Mouse (Mus musculus) spleen, postnatal 36 days (tissue): ENCODE data around the gene Plekhg1.
A peak's percentile ranks its signal among the peaks of the same experiment; 100 is the strongest.

Experiments
- DNase-seq, 2 experiments: peaks; one replicate each; pipeline ENCODE4 v3.0.0; 2022; ENCODE audit warnings: low spot score in 2 of 2, mixed read lengths in 1 of 2

Plekhg1 gene

GRCm38 (mm10) chr10:3740148-3740503 is at the start of gene Plekhg1:
TSS of gene Plekhg1 (plus strand) at chr10:3740364.
- peak; percentile 35 to 36 for DNase-seq

- DNase-seq: no peak
Observed at GRCm38 (mm10) chr10:3692791-3693190, 47.4 kb upstream of the Plekhg1 start.

GRCm38 (mm10) chr10:3693699-3694280 is 46.4 kb upstream of the Plekhg1 start:
- no peak for DNase-seq

- no peak for DNase-seq
Observed at GRCm38 (mm10) chr10:3695332-3695905, 44.7 kb upstream of the Plekhg1 start.

GRCm38 (mm10) chr10:3696727-3697348 is 43.3 kb upstream of the Plekhg1 start:
- no peak for DNase-seq

GRCm38 (mm10) chr10:3697500-3697899 is 42.7 kb upstream of the Plekhg1 start:
- DNase-seq: peak in 1 of 2 experiments; percentile 20

GRCm38 (mm10) chr10:3700225-3701073 is 39.7 kb upstream of the Plekhg1 start:
- DNase-seq: no peak

GRCm38 (mm10) chr10:3701832-3702231 is 38.3 kb upstream of the Plekhg1 start:
- DNase-seq: no peak

- no peak for DNase-seq
Observed at GRCm38 (mm10) chr10:3702585-3702984, 37.6 kb upstream of the Plekhg1 start.

GRCm38 (mm10) chr10:3706231-3706630 is 33.9 kb upstream of the Plekhg1 start:
- DNase-seq: no peak

- no peak for DNase-seq
Observed at GRCm38 (mm10) chr10:3710081-3710480, 30.1 kb upstream of the Plekhg1 start.

- no peak for DNase-seq
Observed at GRCm38 (mm10) chr10:3715302-3715943, 24.7 kb upstream of the Plekhg1 start.

- DNase-seq: peak in 1 of 2 experiments; percentile 4
Observed at GRCm38 (mm10) chr10:3718021-3718865, 21.9 kb upstream of the Plekhg1 start.

- DNase-seq: no peak
Observed at GRCm38 (mm10) chr10:3720296-3720695, 19.9 kb upstream of the Plekhg1 start.

- no peak for DNase-seq
Observed at GRCm38 (mm10) chr10:3722339-3722738, 17.8 kb upstream of the Plekhg1 start.

- DNase-seq: no peak
Observed at GRCm38 (mm10) chr10:3724665-3725064, 15.5 kb upstream of the Plekhg1 start.

GRCm38 (mm10) chr10:3729666-3730065 is 10.5 kb upstream of the Plekhg1 start:
- no peak for DNase-seq

- DNase-seq: no peak
Observed at GRCm38 (mm10) chr10:3730314-3730713, 9.8 kb upstream of the Plekhg1 start.

GRCm38 (mm10) chr10:3737034-3737433 is 3.1 kb upstream of the Plekhg1 start:
- no peak for DNase-seq

- DNase-seq: peak in 1 of 2 experiments; percentile 3
Observed at GRCm38 (mm10) chr10:3740504-3741388, 582 bp downstream of the Plekhg1 start.
